Mouse (Mus musculus) c-Kit-negative CD71-positive TER-119-positive erythroid progenitor cells, embryonic 14.5 days (primary cell): ENCODE results near the gene Supt4a.

Source experiments
- DNase-seq: peaks from one replicate; pipeline ENCODE4 v3.0.0-alpha.2; 2013; ENCODE audit warnings: low read depth, low spot score

The Supt4a gene

GRCm38 (mm10) chr11:87737175-87737740 is at the start of gene Supt4a:
Gene Supt4a, plus strand, starts transcription at chr11:87737552.
- peak; percentile 94 for DNase-seq

GRCm38 (mm10) chr11:87688478-87689203 is 48.7 kb upstream of the Supt4a start:
- no peak for DNase-seq

GRCm38 (mm10) chr11:87689402-87689808 is 47.9 kb upstream of the Supt4a start:
- DNase-seq: no peak

GRCm38 (mm10) chr11:87690054-87690740 is 47.2 kb upstream of the Supt4a start:
- no peak for DNase-seq

GRCm38 (mm10) chr11:87697131-87697682 is 40.1 kb upstream of the Supt4a start:
- no peak for DNase-seq

GRCm38 (mm10) chr11:87698126-87698525 is 39.2 kb upstream of the Supt4a start:
- DNase-seq: no peak

GRCm38 (mm10) chr11:87701108-87701507 is 36.2 kb upstream of the Supt4a start:
- no peak for DNase-seq

- no peak for DNase-seq
These were observed 35.3 kb upstream of the Supt4a start for GRCm38 (mm10) chr11:87701877-87702620.

- no peak for DNase-seq
These were observed 33.7 kb upstream of the Supt4a start for GRCm38 (mm10) chr11:87703654-87704053.

- no peak for DNase-seq
These were observed 33.1 kb upstream of the Supt4a start for GRCm38 (mm10) chr11:87704289-87704688.

- DNase-seq: no peak
These were observed 29.8 kb upstream of the Supt4a start for GRCm38 (mm10) chr11:87707570-87707969.

GRCm38 (mm10) chr11:87708979-87709378 is 28.4 kb upstream of the Supt4a start:
- no peak for DNase-seq

GRCm38 (mm10) chr11:87709513-87710261 is 27.7 kb upstream of the Supt4a start:
- DNase-seq: no peak

GRCm38 (mm10) chr11:87710262-87710615 is 27.1 kb upstream of the Supt4a start:
- no peak for DNase-seq

- no peak for DNase-seq
These were observed 25.2 kb upstream of the Supt4a start for GRCm38 (mm10) chr11:87712188-87712587.

- DNase-seq: no peak
These were observed 21.4 kb upstream of the Supt4a start for GRCm38 (mm10) chr11:87715999-87716398.

- no peak for DNase-seq
These were observed 17.8 kb upstream of the Supt4a start for GRCm38 (mm10) chr11:87719526-87719925.

GRCm38 (mm10) chr11:87720324-87720723 is 17.0 kb upstream of the Supt4a start:
- DNase-seq: no peak

- DNase-seq: no peak
These were observed 16.5 kb upstream of the Supt4a start for GRCm38 (mm10) chr11:87720839-87721238.

- no peak for DNase-seq
These were observed 15.2 kb upstream of the Supt4a start for GRCm38 (mm10) chr11:87722168-87722567.

- DNase-seq: no peak
These were observed 14.5 kb upstream of the Supt4a start for GRCm38 (mm10) chr11:87722891-87723290.
